Mouse (Mus musculus) liver, embryonic 14.5 days (tissue): Measurements from ENCODE around the gene Hps5.

ENCODE experiments used
- CTCF ChIP-seq: IDR thresholded peaks from 2 replicates; pipeline ENCODE4 v1.5.1; 2016; ENCODE audit warnings: antibody characterized with exemption, low read depth, control low read depth
- EP300 ChIP-seq: IDR thresholded peaks from 2 replicates; pipeline ENCODE4 v1.6.1; 2016; ENCODE audit warnings: antibody characterized with exemption, low read depth

DNA sequence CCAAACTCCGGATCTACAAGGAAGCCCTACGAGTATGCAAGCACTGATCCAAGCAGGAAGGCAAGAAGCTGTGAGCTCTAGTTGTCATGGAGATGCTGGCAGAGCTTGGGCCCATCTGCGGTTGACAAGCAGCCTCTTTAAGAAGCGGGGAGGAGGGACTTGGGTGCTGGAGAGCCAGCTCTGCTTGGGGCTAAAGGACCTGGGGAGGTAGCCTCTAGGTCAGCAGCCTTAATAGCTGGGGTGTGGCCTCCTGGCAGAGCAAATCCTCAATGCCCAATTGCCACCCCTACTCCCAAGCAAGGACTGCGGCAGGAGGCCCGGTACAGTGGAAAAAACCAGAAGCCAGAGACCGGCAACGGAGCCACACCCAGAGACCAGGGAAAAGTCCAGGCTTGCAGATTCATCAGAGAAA lies 43.0 kb upstream of the Hps5 start:
- TF ChIP-seq CTCF: no peak
- TF ChIP-seq EP300: no peak
